Mouse (Mus musculus) neural tube, embryonic 14.5 days (tissue): ENCODE data around the gene Gstm1. TPM values are rescaled to one million over a fixed set of nuclear protein-coding genes. Genes with fewer than 3 reads are reported as not detected.
"Not testable (repeated sequence)": the region's sequence is repeated elsewhere in the genome, so short reads cannot be mapped to it uniquely, and the experiment has no call there.

Source experiments
- ATAC-seq: fragments of 200-750 bp; cut with Nextera tagmentation; 2 replicates; pipeline ENCODE4 v1.8.0; 2017; ENCODE audit warnings: low read depth, mild to moderate bottlenecking, moderate TSS enrichment, moderate library complexity
- H3K27ac ChIP-seq: fragments of 300-500 bp; sonication (generic); 2 replicates; pipeline ENCODE4 v1.5.1; 2014; ENCODE audit warnings: low read depth, mild to moderate bottlenecking, control low read depth, low read length, moderate library complexity, mixed read lengths
- H3K27me3 ChIP-seq: fragments of 300-500 bp; sonication (generic); 2 replicates; pipeline ENCODE4 v1.6.1; 2014; ENCODE audit warnings: low read length; ENCODE audit not compliant: control insufficient read depth, insufficient read depth
- H3K36me3 ChIP-seq: fragments of 300-500 bp; sonication (generic); 2 replicates; pipeline ENCODE4 v1.6.1; 2014; ENCODE audit warnings: low read length, mixed read lengths; ENCODE audit not compliant: control insufficient read depth, insufficient read depth
- H3K4me1 ChIP-seq: fragments of 300-500 bp; sonication (generic); 2 replicates; pipeline ENCODE4 v1.6.1; 2014; ENCODE audit warnings: low read length; ENCODE audit not compliant: control insufficient read depth, insufficient read depth
- H3K4me2 ChIP-seq: fragments of 300-500 bp; sonication (generic); 2 replicates; pipeline ENCODE4 v1.6.1; 2014; ENCODE audit warnings: mild to moderate bottlenecking, low read depth, low read length, control low read depth
- H3K4me3 ChIP-seq: fragments of 300-500 bp; sonication (generic); 2 replicates; pipeline ENCODE4 v1.5.1; 2014; ENCODE audit warnings: low read depth, low read length, control low read depth, mixed read lengths
- H3K9ac ChIP-seq: fragments of 300-500 bp; sonication (generic); replicated peaks from 2 replicates; pipeline ENCODE4 v1.6.1; 2014; ENCODE audit warnings: low read depth, mild to moderate bottlenecking, control low read depth, low read length, mixed read lengths
- H3K9me3 ChIP-seq: fragments of 300-500 bp; sonication (generic); 2 replicates; pipeline ENCODE4 v1.6.1; 2016; ENCODE audit warnings: low read length; ENCODE audit not compliant: control insufficient read depth
- WGBS: fragments of 180-500 bp; shearing (Covaris S2); extraction: QIAGEN DNeasy Blood & Tissue Kit; methylation state at CpG from one replicate; pipeline ENCODE4 v1.1.7; 2014; 5-methylcytosine and 5-hydroxymethylcytosine counted together
- polyA plus RNA-seq: library from polyadenylated mRNA; unstranded; fragments of >200 nt; fragmentation: Nextera tagmentation; extraction: Ambion mirVana; gene quantifications from 2 replicates; pipeline ENCODE4 v1.2.1, GENCODE M21; 2014

The Gstm1 gene
- polyA plus RNA-seq, 1 experiment from 2014 or later = 186 TPM

DNA sequence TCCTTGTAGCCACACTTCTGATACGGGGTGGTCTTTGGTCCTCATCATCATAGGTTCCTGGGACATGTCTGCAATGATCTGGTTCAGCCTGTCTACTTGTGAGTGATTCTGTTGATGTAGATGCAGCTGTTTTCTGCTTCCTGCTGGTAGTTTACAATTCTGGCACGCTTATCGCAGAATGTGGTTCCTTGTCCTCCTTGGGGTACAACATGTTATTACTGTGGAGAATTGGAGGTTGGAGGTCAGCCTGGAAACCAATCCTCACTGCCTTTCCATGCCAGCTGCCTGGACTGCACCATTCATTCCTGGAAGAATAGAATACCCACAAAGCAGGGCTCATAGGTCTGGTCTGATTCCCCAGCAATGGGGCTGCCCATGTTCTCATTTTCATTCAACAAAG lies 18.3 kb downstream of the Gstm1 start:
- Histone ChIP-seq H3K9ac (no peak overlapping the region), H3K27ac (no peak overlapping the region), H3K36me3 (no peaks in the 10 kb centered on the region), H3K4me3 (no peak overlapping the region), H3K4me1 (no peaks in the 10 kb centered on the region), H3K27me3 (no peaks in the 10 kb centered on the region), H3K4me2 (no peak overlapping the region), H3K9me3 (no peaks in the 10 kb centered on the region)
- no peak for ATAC-seq
- WGBS = 91% methylated on average over 3 of the region's 3 CpGs

GRCm38 (mm10) chr3:107998591-107998990 lies 19.2 kb downstream of the Gstm1 start:
- Histone ChIP-seq H3K4me3 (no peak overlapping the region), H3K4me1 (no peaks in the 10 kb centered on the region), H3K27me3 (no peaks in the 10 kb centered on the region), H3K27ac (no peak overlapping the region), H3K9me3 (no peaks in the 10 kb centered on the region), H3K4me2 (no peak overlapping the region), H3K36me3 (no peaks in the 10 kb centered on the region), H3K9ac (no peak overlapping the region)
- ATAC-seq = no peak
- WGBS = 85% methylated on average over 3 of the region's 3 CpGs

- no peak overlapping the region for H3K27ac ChIP-seq
- H3K9ac ChIP-seq = no peak overlapping the region
- no peak overlapping the region for H3K4me2 ChIP-seq
- no peaks in the 10 kb centered on the region for H3K36me3 ChIP-seq
- H3K4me1 ChIP-seq = no peaks in the 10 kb centered on the region
- 98% methylated on average over 4 of the region's 4 CpGs for WGBS
- H3K27me3 ChIP-seq = no peaks in the 10 kb centered on the region
- no peaks in the 10 kb centered on the region for H3K9me3 ChIP-seq
- H3K4me3 ChIP-seq = no peak overlapping the region
- ATAC-seq = no peak
These were observed 21.2 kb downstream of the Gstm1 start for GRCm38 (mm10) chr3:107996576-107996975.

GRCm38 (mm10) chr3:107995974-107996373 lies 21.8 kb downstream of the Gstm1 start:
- H3K4me3 ChIP-seq, H3K36me3 ChIP-seq, H3K9me3 ChIP-seq, H3K4me1 ChIP-seq, H3K27ac ChIP-seq, H3K9ac ChIP-seq, H3K4me2 ChIP-seq, H3K27me3 ChIP-seq, ATAC-seq: not testable (repeated sequence)
- WGBS = 60% methylated on average over 2 of the region's 2 CpGs

- Histone ChIP-seq H3K36me3 (no peaks in the 10 kb centered on the region), H3K9me3 (no peaks in the 10 kb centered on the region), H3K27ac (no peak within 1 kb of the TSS), H3K4me1 (no peaks in the 10 kb centered on the region), H3K4me3 (no peak within 1 kb of the TSS), H3K27me3 (no peaks in the 10 kb centered on the region), H3K9ac (no peak within 1 kb of the TSS), H3K4me2 (no peak within 1 kb of the TSS)
- 63% methylated on average over 8 of the region's 8 CpGs for WGBS
- ATAC-seq = no peak; the same call in 1 of the 2 replicates
These were observed 31.7 kb downstream of the Gstm1 start, which contains the start of gene Gstm2 for GRCm38 (mm10) chr3:107986041-107986562. Gstm2 (minus strand) TSS chr3:107986453.

- whole genome bisulfite sequencing = 98% methylated on average over 2 of the region's 2 CpGs
These were observed 32.6 kb downstream of the Gstm1 start for GRCm38 (mm10) chr3:107985141-107985540.

DNA sequence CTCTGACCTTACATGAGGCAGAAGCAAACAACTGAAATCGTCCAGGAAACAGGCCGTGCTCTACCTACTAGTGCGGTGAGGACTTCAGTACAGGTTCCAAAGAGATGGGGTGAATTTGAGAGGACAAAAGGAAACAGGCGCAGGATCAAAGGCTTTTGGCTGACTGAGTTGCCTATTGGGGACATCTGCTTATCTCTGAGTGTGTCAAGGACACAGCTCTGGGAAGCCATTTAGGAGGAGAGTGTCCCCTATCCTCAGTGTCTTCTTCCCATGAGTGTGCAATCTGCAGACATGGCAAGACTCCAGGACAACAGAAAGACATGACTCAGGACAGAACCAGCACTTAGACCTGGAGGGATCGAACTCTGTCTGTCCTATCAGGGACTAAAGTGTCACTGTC lies 33.3 kb downstream of the Gstm1 start:
- Histone ChIP-seq H3K27me3 (no peaks in the 10 kb centered on the region), H3K9ac (no peak overlapping the region), H3K9me3 (no peaks in the 10 kb centered on the region), H3K27ac (no peak overlapping the region), H3K36me3 (no peaks in the 10 kb centered on the region), H3K4me2 (no peak overlapping the region), H3K4me1 (no peaks in the 10 kb centered on the region), H3K4me3 (no peak overlapping the region)
- WGBS = 89% methylated on average over 5 of the region's 5 CpGs
- ATAC-seq = no peak

More at GRCm38 (mm10) chr3:107985141-107985540, 32.6 kb downstream of the Gstm1 start:
- not testable (repeated sequence) for H3K4me3 ChIP-seq, H3K9ac ChIP-seq, H3K27ac ChIP-seq, H3K4me2 ChIP-seq, H3K9me3 ChIP-seq, H3K4me1 ChIP-seq, H3K27me3 ChIP-seq, ATAC-seq, H3K36me3 ChIP-seq

- H3K9me3 ChIP-seq = no peaks in the 10 kb centered on the region
- no peaks in the 10 kb centered on the region for H3K4me1 ChIP-seq
- H3K27ac ChIP-seq = no peak overlapping the region
- ATAC-seq = no peak
- 72% methylated on average over 3 of the region's 3 CpGs for WGBS
- H3K4me3 ChIP-seq = no peak overlapping the region
- H3K9ac ChIP-seq = no peak overlapping the region
- H3K36me3 ChIP-seq = no peaks in the 10 kb centered on the region
- no peak overlapping the region for H3K4me2 ChIP-seq
- no peaks in the 10 kb centered on the region for H3K27me3 ChIP-seq
These were observed 34.0 kb downstream of the Gstm1 start for GRCm38 (mm10) chr3:107983771-107984170.

GRCm38 (mm10) chr3:107982726-107983125 lies 35.0 kb downstream of the Gstm1 start:
- H3K4me1 ChIP-seq = no peaks in the 10 kb centered on the region
- 94% methylated on average over 6 of the region's 6 CpGs for WGBS
- no peak overlapping the region for H3K4me2 ChIP-seq
- H3K4me3 ChIP-seq = no peak overlapping the region
- no peak for ATAC-seq
- H3K27me3 ChIP-seq = no peaks in the 10 kb centered on the region
- no peaks in the 10 kb centered on the region for H3K9me3 ChIP-seq
- no peaks in the 10 kb centered on the region for H3K36me3 ChIP-seq
- no peak overlapping the region for H3K27ac ChIP-seq
- no peak overlapping the region for H3K9ac ChIP-seq
